Mouse (Mus musculus) layer of hippocampus, postnatal 25 days (tissue): ENCODE data around the gene Pdzd2. TPM values are rescaled to one million over a fixed set of nuclear protein-coding genes. Genes with fewer than 3 reads are reported as not detected.

Experiments used
- DNase-seq, 2 experiments: peaks; one replicate each; pipeline ENCODE4 v3.0.0; 2022; ENCODE audit warnings: mixed read lengths in 2 of 2, low spot score in 1 of 2; ENCODE audit errors: extremely low spot score in 1 of 2
- total RNA-seq, 2 experiments: library from RNA; stranded (reverse); gene quantifications; 2 replicates each; pipeline ENCODE4 v1.2.3; 2021

Pdzd2 gene
- total RNA-seq, 2 experiments from 2014 or later, result 49.4 to 56.4 TPM

DNA sequence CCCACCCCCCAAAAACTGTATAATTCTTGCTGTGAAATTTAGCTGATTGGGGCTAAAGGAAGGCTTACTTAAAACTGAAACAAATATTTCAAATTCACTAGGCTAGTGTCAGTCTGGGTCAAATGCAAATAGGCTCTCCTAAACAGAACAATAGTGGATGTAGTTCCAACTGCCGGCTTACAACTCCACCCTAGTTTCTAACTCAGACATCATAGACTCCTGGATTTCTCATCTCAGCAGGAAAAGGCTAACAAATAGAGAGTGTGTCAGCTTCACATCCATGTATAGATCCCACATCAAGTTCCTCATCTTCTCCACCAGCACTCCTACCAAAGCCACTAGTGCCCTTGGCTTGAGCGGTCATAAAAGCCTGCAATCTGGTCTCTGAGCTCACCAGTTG lies 290.4 kb downstream of the Pdzd2 start:
- DNase-seq, result no peak

DNA sequence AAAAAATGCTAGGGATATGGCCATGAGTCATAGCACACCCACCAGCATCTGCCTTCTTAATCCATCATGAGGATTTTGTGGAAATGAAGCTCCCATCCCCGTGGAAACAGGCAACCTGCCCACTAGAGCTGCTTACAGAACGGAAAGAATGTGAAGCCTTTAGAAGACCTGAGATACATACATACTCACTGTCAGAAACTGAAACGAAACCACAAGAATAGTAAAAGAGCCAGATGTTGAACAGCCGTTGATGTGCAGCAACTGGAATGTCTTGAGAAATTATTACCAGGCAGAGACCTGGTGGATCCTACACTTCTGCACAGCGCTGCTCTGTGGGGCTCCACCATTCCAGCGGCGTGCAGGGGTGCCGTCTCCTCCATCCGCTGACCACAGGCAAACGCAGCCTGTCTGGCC lies 292.7 kb downstream of the Pdzd2 start:
- DNase-seq, result peak; percentile 31 to 59

GRCm38 (mm10) chr15:12444551-12444950 lies 295.2 kb downstream of the Pdzd2 start:
- DNase-seq, result no peak

- DNase-seq, result no peak
These were observed 300.4 kb downstream of the Pdzd2 start for GRCm38 (mm10) chr15:12439351-12439751.

DNA sequence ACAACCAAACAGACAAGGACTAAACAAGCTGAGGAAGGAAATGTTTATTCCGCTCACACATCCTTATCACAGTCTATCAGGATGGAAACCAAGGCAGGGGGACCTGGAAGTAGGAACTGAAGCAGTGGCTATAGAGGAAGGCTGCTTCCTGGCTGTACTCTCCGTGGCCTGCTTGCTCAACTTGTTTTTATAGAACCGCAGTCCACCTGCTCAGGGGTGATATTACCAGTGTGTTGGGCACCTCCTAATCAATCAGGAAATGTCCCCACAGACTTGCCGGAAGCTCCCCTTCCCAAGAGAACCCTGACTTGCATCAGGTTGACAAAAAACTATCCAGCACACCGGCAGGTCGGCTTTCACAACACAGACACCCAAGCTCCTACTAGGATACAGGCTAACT lies 301.0 kb downstream of the Pdzd2 start:
- DNase-seq, result no peak

GRCm38 (mm10) chr15:12438081-12438480 lies 301.6 kb downstream of the Pdzd2 start:
- DNase-seq, result no peak

DNA sequence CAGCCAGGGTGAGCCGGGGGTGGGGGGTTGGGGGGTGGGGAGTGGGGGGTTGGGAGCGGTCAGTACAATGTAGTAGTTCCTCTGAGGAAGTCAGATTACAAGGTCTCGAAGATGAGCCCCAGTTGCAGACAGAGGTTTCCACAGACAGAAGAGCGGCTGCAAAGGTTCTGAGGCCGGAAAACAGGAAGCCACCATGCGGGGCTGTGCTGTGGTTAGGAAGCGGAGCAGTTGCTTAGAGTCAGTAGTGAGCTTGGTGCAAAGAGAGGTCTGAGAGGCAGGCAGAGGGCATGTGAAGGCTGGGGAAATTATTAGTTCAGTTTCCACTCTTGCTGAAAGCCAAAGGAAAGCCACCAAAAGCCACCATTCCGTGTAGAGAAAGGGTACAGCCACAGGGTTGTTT lies 303.8 kb downstream of the Pdzd2 start:
- no peak for DNase-seq

- no peak for DNase-seq
These were observed 305.7 kb downstream of the Pdzd2 start for GRCm38 (mm10) chr15:12433893-12434599.

DNA sequence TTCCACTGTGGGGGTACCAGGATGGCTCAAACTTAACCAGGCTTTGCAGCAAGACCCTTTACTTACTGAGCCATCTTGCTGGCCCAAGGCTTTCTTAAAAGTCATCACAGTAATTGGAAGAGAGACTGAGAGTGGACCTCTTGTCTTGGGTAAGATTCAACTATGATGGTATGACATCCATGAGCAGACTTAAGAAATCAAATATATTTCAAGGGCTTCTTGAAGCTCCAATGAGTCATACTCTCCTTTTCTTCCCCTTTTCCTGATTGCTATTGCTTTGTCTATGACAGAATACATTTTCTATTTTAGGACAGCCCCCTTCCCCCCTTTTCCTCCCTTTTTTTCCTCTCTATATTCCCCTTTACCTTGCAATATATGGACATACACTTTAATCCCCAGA lies 306.8 kb downstream of the Pdzd2 start:
- DNase-seq, result no peak

DNA sequence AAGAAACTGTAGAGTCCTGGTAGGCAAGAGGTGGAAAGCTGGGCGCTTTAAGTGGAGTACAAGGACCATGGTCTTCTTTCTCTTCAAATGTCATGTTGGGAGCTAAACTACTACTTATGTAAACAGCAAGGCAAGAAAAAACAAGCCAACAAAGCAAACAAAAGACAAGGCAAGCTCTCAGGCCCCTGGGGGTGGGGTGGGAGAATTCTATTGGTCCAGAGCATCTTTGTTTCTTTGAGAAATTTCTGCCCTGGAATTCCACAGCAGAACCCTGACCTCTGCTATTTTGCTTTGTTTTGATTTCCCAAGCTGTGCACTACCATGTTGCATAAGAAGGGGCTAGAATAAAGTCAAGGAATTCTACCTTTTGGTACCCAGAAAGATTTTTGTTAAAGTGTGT lies 307.4 kb downstream of the Pdzd2 start:
- DNase-seq, result no peak

DNA sequence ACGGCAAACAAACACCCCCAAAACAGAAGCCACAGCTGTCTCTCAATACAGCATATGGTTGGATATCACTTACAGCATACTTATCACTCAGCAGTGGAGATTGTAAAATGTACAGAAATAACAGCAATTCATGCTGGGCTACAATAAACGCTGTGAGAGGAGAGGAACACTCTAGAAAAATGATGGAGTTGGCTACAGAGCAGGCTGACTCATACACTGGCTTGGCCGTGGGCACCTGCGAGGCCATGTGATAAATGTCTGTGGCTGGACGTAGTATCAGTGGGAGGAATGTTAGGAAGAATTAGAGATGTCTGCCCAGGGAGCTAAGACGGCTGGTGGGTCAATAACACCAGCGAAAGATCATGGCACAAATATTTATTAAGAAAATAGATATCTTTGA lies 308.0 kb downstream of the Pdzd2 start:
- no peak for DNase-seq

GRCm38 (mm10) chr15:12431188-12431587 lies 308.5 kb downstream of the Pdzd2 start:
- DNase-seq, result no peak

DNA sequence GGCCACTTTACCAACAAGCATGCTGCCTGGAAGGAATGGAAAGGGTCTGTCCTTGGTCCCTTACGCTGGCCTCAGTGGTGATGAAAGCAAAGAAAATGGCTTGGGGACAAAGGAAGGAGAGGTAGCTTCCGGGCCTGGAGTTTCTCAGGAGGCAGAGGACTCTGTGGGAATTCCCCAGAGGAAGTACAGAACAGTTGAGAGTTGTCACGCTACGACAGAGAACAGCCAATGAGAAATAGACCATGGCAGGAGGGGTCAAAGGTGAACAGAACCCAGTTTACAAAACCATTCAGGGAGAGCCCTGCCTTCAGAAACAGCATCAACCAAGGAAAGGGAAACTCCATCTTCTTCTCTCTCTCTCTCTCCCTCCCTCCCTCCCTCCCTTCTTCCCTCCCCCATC lies 309.1 kb downstream of the Pdzd2 start:
- DNase-seq, result no peak

GRCm38 (mm10) chr15:12429572-12430431 lies 309.9 kb downstream of the Pdzd2 start:
- no peak for DNase-seq

GRCm38 (mm10) chr15:12427818-12428217 lies 311.9 kb downstream of the Pdzd2 start:
- no peak for DNase-seq

GRCm38 (mm10) chr15:12426342-12426741 lies 313.4 kb downstream of the Pdzd2 start:
- no peak for DNase-seq

DNA sequence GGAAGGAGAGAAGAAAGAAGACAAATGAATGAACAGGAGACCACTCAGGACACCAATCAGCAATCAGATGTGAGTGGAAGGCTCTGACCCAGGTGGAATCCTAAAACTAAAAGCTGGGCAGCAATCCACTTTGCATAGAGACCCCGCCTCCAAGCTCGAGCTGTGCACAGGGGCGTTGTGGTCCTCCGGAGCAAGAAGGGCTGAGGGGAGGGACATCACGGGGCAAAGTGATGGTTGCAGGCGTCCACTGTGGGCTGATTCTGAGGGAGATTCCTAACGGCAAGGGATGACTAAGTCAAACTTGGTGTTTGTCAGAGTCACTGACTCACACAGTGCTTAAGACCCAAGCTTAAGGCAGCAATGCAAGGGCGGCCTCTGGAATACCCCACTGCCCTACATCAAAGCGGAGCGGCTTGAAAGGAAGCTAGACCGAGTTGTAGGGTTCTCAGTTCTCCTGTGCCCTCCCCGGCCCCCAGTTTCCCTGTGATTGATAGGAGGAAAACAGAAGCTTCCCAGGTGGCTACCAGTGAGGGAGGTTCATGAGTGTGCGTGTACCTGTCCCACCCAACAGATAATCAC lies 314.6 kb downstream of the Pdzd2 start:
- no peak for DNase-seq

- DNase-seq, result no peak
These were observed 315.5 kb downstream of the Pdzd2 start for GRCm38 (mm10) chr15:12424187-12424586.

- DNase-seq, result no peak
These were observed 318.8 kb downstream of the Pdzd2 start for GRCm38 (mm10) chr15:12420915-12421314.

DNA sequence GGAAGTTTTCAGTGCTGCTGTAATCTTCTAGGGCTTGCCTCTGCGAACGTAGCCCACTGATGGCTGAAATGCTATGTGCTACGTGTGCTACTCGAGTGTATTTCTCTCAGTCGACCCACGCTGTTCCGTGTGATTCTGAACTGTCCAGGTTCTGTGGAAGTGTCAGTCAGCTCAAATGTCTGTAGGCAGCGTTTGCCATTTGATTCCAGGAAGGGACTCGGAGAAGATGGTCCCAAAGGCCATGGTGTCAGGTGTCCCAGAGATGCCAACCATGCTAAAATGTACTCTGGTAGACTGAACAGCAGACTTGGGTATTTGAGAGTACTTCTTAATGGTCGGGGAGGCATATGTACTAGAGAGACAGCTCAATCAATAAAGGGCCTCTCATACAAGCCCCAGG lies 319.3 kb downstream of the Pdzd2 start:
- no peak for DNase-seq

DNA sequence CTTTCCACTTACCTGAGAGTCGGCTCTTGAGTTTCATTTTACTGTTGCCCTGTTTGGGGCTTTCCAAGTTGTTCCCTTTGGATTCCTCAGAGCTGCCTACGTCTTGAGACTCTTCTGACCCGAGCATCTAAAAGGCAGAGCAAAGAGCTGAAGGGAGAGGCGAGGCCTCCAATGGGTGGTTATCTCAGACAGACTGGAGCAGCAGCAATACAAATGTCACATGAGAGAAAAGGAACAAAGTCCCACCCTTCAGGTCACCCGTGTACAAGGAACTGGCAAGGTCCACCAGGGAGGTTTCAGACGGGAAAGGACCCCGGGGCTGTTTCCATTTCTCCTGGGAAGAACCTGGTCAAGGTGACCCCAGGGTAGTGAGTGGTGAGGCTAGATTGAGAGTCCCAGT lies 320.3 kb downstream of the Pdzd2 start:
- no peak for DNase-seq
